Comparison of ENCODE assay signal across 19 mouse cellular contexts in the genomic region with DNA sequence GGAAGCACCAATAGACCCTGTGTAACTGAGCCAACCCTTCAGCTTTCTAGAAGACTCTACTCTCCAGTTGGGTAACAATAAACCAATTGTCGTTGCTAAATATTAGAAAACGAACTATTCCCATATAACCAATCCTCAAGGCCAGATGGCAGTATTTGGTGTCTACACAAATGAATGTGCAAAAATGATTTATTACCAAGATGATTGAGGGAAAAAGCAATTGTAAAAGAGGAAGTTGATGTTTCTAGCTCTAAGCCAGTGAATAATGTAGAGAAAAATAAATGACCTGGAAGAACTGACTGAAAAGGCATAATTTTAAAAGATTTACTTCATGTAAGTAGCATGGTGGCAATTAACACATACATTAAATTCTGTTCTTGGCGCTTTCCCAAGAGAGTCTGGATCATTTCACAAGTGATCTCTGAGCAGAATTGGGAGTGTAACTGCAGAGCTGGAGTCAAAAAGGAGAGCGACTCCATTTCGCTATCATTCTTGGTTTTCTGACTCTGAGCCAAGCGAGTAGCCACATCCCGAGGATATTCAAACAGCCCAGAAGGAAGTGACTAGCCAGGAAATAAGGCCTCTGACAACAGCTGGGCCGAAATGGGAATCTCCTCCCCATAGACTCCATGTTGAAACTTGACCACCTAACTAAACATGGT. TPM values are rescaled to one million over a fixed set of nuclear protein-coding genes. Genes with fewer than 3 reads are reported as not detected.
DNase-seq lines count a peak whose midpoint lies in the region; ATAC-seq and TF ChIP-seq lines count a peak whose summit lies in the region.
"Had no signal": no experiment of that assay in that cellular context is flagged by ENCODE, and none has a peak within 500 bp of the region (broad histone marks: within the 10 kb centered on the region; RNA-seq: fewer than 3 reads in every experiment).

No protein-coding gene starts in this region.

- no peak overlapping the region for H3K4me2 ChIP-seq in embryonic facial prominence, embryonic 14.5 days (ENCODE audit: low read depth, low read length)
- no peak overlapping the region for H3K4me2 ChIP-seq in kidney, postnatal 0 days (ENCODE audit: low read length)
- no peak overlapping the region for H3K4me2 ChIP-seq in hindbrain, embryonic 13.5 days
- H3K4me2 ChIP-seq: embryonic facial prominence, embryonic 12.5 days; forebrain, embryonic 13.5 days; heart, embryonic 12.5 days had no signal

- peaks cover 3% of the 10 kb centered on the region; the same call in 1 of the 2 replicates for H3K27me3 ChIP-seq in embryonic facial prominence, embryonic 14.5 days (replicated peaks; ENCODE audit: control insufficient read depth, insufficient read depth, low read length)
- H3K27me3 ChIP-seq in embryonic facial prominence, embryonic 10.5 days (replicated peaks; ENCODE audit: low read depth, poor library complexity, severe bottlenecking) = peaks cover 34% of the 10 kb centered on the region
- no peaks in the 10 kb centered on the region for H3K27me3 ChIP-seq in kidney, postnatal 0 days (ENCODE audit: insufficient read depth, low read length)
- peaks cover 10% of the 10 kb centered on the region; the same call in 1 of the 2 replicates for H3K27me3 ChIP-seq in hindbrain, embryonic 13.5 days
- H3K27me3 ChIP-seq: heart, embryonic 12.5 days had no signal

- WGBS in embryonic facial prominence, embryonic 14.5 days = 67% methylated on average over 8 of the region's 8 CpGs
- 83% methylated on average over 8 of the region's 8 CpGs for WGBS in embryonic facial prominence, embryonic 10.5 days
- WGBS in kidney, postnatal 0 days = 38% methylated on average over 8 of the region's 8 CpGs
- WGBS in hindbrain, embryonic 13.5 days = 85% methylated on average over 8 of the region's 8 CpGs

- no peaks in the 10 kb centered on the region for H3K9me3 ChIP-seq in embryonic facial prominence, embryonic 14.5 days (ENCODE audit: control insufficient read depth, low read length)
- H3K9me3 ChIP-seq in embryonic facial prominence, embryonic 10.5 days = no peaks in the 10 kb centered on the region
- no peaks in the 10 kb centered on the region for H3K9me3 ChIP-seq in kidney, postnatal 0 days (replicated peaks; ENCODE audit: low read length)
- no peaks in the 10 kb centered on the region for H3K9me3 ChIP-seq in hindbrain, embryonic 13.5 days
- H3K9me3 ChIP-seq: embryonic facial prominence, embryonic 12.5 days; forebrain, embryonic 13.5 days; heart, embryonic 12.5 days had no signal

- TF ChIP-seq CTCF in kidney, postnatal 0 days (IDR thresholded peaks at IDR 0.05; ENCODE audit: low read depth) = no peak

- H3K27ac ChIP-seq in embryonic facial prominence, embryonic 14.5 days (replicated peaks; ENCODE audit: low read depth, low read length) = no peak overlapping the region
- no peak overlapping the region for H3K27ac ChIP-seq in embryonic facial prominence, embryonic 10.5 days (replicated peaks)
- H3K27ac ChIP-seq in kidney, postnatal 0 days = no peak overlapping the region
- no peak overlapping the region for H3K27ac ChIP-seq in hindbrain, embryonic 13.5 days
- H3K27ac ChIP-seq: embryonic facial prominence, embryonic 12.5 days; forebrain, embryonic 13.5 days; gastrocnemius, adult 2 months had no signal

- peak; percentile 9 for DNase-seq in embryonic facial prominence, embryonic 14.5 days (ENCODE audit: low spot score)
- DNase-seq in embryonic facial prominence, embryonic 10.5 days (ENCODE audit: low spot score) = no peak
- DNase-seq in kidney, postnatal 0 days (ENCODE audit: low spot score) = peak; percentile 28
- no peak for DNase-seq in kidney, postnatal 10 days
- peak; percentile 10 for DNase-seq in adipocyte (ENCODE audit: low spot score)
- DNase-seq: adrenal gland, postnatal 25 days; cerebellum, adult 2 months; cerebellum, postnatal 14 days; gastrocnemius, adult 2 months; gastrocnemius, postnatal 25 days; kidney, adult 2 months had no signal

- no peak overlapping the region for H3K9ac ChIP-seq in embryonic facial prominence, embryonic 14.5 days (ENCODE audit: low read depth, low read length)
- no peak overlapping the region for H3K9ac ChIP-seq in kidney, postnatal 0 days (ENCODE audit: low read depth, low read length)
- H3K9ac ChIP-seq in hindbrain, embryonic 13.5 days = no peak overlapping the region
- H3K9ac ChIP-seq: embryonic facial prominence, embryonic 12.5 days; forebrain, embryonic 13.5 days; heart, embryonic 12.5 days had no signal

- H3K4me3 ChIP-seq in embryonic facial prominence, embryonic 14.5 days (ENCODE audit: low read depth, low read length) = no peak overlapping the region
- H3K4me3 ChIP-seq in embryonic facial prominence, embryonic 10.5 days = no peak overlapping the region
- H3K4me3 ChIP-seq in kidney, postnatal 0 days (replicated peaks; ENCODE audit: low read depth, low read length) = no peak overlapping the region
- H3K4me3 ChIP-seq in hindbrain, embryonic 13.5 days = no peak overlapping the region
- H3K4me3 ChIP-seq: embryonic facial prominence, embryonic 12.5 days; forebrain, embryonic 13.5 days; gastrocnemius, adult 2 months; heart, embryonic 12.5 days had no signal

- H3K36me3 ChIP-seq in embryonic facial prominence, embryonic 14.5 days (ENCODE audit: control insufficient read depth, insufficient read depth, low read length) = no peaks in the 10 kb centered on the region
- no peaks in the 10 kb centered on the region for H3K36me3 ChIP-seq in embryonic facial prominence, embryonic 10.5 days (replicated peaks)
- no peaks in the 10 kb centered on the region for H3K36me3 ChIP-seq in kidney, postnatal 0 days (ENCODE audit: insufficient read depth, low read length)
- H3K36me3 ChIP-seq in hindbrain, embryonic 13.5 days = no peaks in the 10 kb centered on the region
- H3K36me3 ChIP-seq: embryonic facial prominence, embryonic 12.5 days; heart, embryonic 12.5 days had no signal

- ATAC-seq in embryonic facial prominence, embryonic 14.5 days (ENCODE audit: low read depth) = no peak
- no peak for ATAC-seq in kidney, postnatal 0 days (replicated peaks; ENCODE audit: low FRiP score, low read depth)
- ATAC-seq in megakaryocyte progenitor cell, adult 5-6 weeks (replicated peaks; ENCODE audit: poor library complexity) = 0 out of 2 replicates have a peak, but pooled peaks have one; percentile 17
- no peak for ATAC-seq in hindbrain, embryonic 13.5 days (ENCODE audit: low FRiP score)
- ATAC-seq: forebrain, embryonic 13.5 days; hindbrain, embryonic 16.5 days; inflammation-experienced regulatory T-cells, adult 6 months had no signal

- 0 out of 2 replicates have a peak, but pooled peaks cover 6% of the 10 kb centered on the region for H3K4me1 ChIP-seq in embryonic facial prominence, embryonic 14.5 days (ENCODE audit: control insufficient read depth, insufficient read depth, low read length)
- H3K4me1 ChIP-seq in embryonic facial prominence, embryonic 10.5 days = peaks cover 27% of the 10 kb centered on the region
- peaks cover 9% of the 10 kb centered on the region; the same call in 1 of the 2 replicates for H3K4me1 ChIP-seq in kidney, postnatal 0 days (replicated peaks; ENCODE audit: insufficient read depth, low read length)
- peaks cover 22% of the 10 kb centered on the region for H3K4me1 ChIP-seq in hindbrain, embryonic 13.5 days (replicated peaks)

RNA-seq across cellular contexts. Expression of a gene that starts 3.7 kb away (rescaled TPM):
- 0.73 and 0.77 TPM in 2 replicates for polyA plus RNA-seq in embryonic facial prominence, embryonic 14.5 days (2014; fragmentation: Nextera tagmentation; extraction: Ambion mirVana)
- polyA plus RNA-seq in embryonic facial prominence, embryonic 10.5 days (2016; fragmentation: Nextera tagmentation; extraction: Ambion mirVana) = 0.17 and 0.25 TPM in 2 replicates
- 0.68 and 0.73 TPM in 2 replicates for polyA plus RNA-seq in kidney, postnatal 0 days (2015; fragmentation: Nextera tagmentation; extraction: Ambion mirVana)
- total RNA-seq in megakaryocyte progenitor cell, adult 5-6 weeks (2015) = not detected in 2 replicates
- not detected in 2 replicates for total RNA-seq in megakaryocyte progenitor cell, adult 5-6 weeks (2017)
- 3.1 and 3.4 TPM in 2 replicates for polyA plus RNA-seq in hindbrain, embryonic 13.5 days (2015; fragmentation: Nextera tagmentation; extraction: Ambion mirVana)
- total RNA-seq: granulocyte monocyte progenitor cell, adult 5-6 weeks had no signal
- polyA plus RNA-seq: inflammation-experienced regulatory T-cells, adult 6 months had no signal

Comparison
In these comparisons a context has a peak if more than half of its experiments do, and no peak if none do; other contexts are left out.
1. DNase-seq: peak in embryonic facial prominence, embryonic 14.5 days (single experiment), kidney, postnatal 0 days (single experiment) and adipocyte (single experiment); none in embryonic facial prominence, embryonic 10.5 days (single experiment) and kidney, postnatal 10 days (single experiment).